Mouse (Mus musculus): ENCODE results near the gene Duoxa2. TPM values are rescaled to one million over a fixed set of nuclear protein-coding genes. Genes with fewer than 3 reads are reported as not detected.
"Not testable (repeated sequence)": the region's sequence is repeated elsewhere in the genome, so short reads cannot be mapped to it uniquely, and the experiment has no call there.

Duoxa2 gene
- total RNA-seq, 2 experiments from 2014 or later, result not detected

- ATAC-seq (replicated peaks; ENCODE audit: poor library complexity), result no peak
Measured at GRCm38 (mm10) chr2:122305097-122305892, 6.6 kb downstream of the Duoxa2 start.

- peak; percentile 42 for ATAC-seq (replicated peaks; ENCODE audit: poor library complexity)
Measured at GRCm38 (mm10) chr2:122306184-122306583, 7.5 kb downstream of the Duoxa2 start.

DNA sequence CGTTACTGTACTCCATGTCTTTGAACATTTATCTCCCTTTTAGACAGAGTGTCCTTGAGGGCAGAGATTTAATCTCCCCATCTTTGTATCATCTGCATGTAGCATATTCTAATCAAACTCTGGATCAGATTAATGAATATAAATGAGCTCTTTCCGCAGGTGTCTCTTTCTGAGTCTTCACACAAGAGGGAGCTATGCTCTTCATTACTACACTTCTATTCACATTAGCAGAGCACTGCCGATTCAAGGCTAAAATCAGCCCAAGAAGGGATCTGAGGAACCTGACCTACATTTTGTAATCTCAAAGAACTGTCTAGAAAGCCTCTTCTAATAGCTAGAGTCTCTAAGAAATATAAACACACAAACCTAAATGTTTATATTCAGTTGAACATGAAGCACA, 10.9 kb downstream of the Duoxa2 start:
- ATAC-seq (replicated peaks; ENCODE audit: poor library complexity), result no peak

GRCm38 (mm10) chr2:122311561-122311960, 12.9 kb downstream of the Duoxa2 start:
- ATAC-seq (replicated peaks; ENCODE audit: poor library complexity), result no peak

GRCm38 (mm10) chr2:122312722-122313417, 14.2 kb downstream of the Duoxa2 start:
- ATAC-seq (replicated peaks; ENCODE audit: poor library complexity), result peak; percentile 91

GRCm38 (mm10) chr2:122313536-122313935, 14.8 kb downstream of the Duoxa2 start, which contains the start of gene Duoxa1:
Gene Duoxa1 (minus strand): TSS chr2:122313730.
- ATAC-seq (replicated peaks; ENCODE audit: poor library complexity), result peak; percentile 35

DNA sequence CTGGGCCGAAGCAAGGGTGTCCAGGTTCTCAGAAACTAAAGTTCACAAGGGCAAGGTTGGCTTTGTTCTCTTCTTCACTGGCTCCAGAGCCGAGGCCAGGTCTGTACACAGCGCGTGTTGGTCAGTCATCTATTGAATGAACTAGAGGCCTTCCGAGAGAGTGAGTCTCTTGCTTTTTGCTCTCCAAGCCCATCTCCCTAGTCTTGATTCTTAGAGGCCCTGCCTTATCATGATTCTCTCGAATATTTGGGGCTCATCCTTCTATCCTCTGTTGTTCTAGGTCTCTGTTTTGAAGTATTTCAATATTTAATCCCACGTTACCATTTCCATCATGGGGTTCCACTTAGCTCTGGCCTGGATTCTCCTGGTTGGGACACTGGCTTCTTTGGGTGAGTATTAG, 16.7 kb downstream of the Duoxa2 start, which contains the start of gene Duox1:
Gene Duox1 (plus strand): TSS at position 301 of the 400 bp plus-strand sequence.
- ATAC-seq (replicated peaks; ENCODE audit: poor library complexity), result no peak

GRCm38 (mm10) chr2:122317384-122317783, 18.7 kb downstream of the Duoxa2 start:
- ATAC-seq (replicated peaks; ENCODE audit: poor library complexity), result no peak

DNA sequence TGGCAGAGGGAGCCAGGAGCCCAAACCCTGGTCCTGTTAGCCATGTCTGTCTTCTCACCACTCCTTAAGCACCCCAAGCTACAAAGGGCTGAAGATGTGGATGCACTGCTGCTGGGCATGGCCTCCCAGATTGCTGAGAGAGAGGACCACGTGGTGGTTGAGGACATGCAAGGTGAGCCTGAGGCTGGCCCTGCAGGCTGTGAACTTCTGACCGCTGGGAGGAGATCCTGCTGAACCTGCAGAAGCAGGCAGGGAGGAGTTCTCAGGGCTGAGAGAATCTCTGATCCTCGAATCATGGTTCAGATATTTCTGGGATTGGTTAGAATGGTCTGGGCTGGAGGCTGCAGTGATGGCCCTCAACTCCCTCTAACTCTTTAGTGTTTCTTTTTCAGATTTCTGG, 25.3 kb downstream of the Duoxa2 start:
- ATAC-seq (replicated peaks; ENCODE audit: poor library complexity), result no peak

DNA sequence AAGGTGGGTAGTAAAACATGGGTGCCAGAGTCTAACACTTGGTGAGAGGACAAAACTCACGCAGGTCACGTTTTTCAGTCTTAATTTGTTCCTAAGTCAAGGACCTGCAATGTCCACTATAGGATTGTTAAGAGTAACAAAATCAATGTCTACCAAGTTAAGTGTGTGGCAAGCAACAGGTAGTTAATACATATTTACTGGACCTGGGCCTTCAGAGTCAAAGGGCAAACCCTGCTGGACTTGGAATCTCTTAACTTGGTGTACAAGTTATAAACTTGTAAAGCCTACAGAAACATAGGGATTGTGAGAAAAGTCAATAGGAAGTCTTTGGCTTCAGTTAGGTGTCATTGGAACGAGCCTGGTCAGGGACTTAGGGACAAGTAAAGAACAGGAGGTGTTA, 25.9 kb downstream of the Duoxa2 start:
- no peak for ATAC-seq (replicated peaks; ENCODE audit: poor library complexity)

GRCm38 (mm10) chr2:122325361-122325760, 26.7 kb downstream of the Duoxa2 start:
- no peak for ATAC-seq (replicated peaks; ENCODE audit: poor library complexity)

GRCm38 (mm10) chr2:122327986-122328385, 29.3 kb downstream of the Duoxa2 start:
- ATAC-seq (replicated peaks; ENCODE audit: poor library complexity), result no peak

GRCm38 (mm10) chr2:122330317-122330716, 31.6 kb downstream of the Duoxa2 start:
- ATAC-seq (replicated peaks; ENCODE audit: poor library complexity), result not testable (repeated sequence)

- no peak for ATAC-seq (replicated peaks; ENCODE audit: poor library complexity)
Measured at GRCm38 (mm10) chr2:122332222-122332621, 33.5 kb downstream of the Duoxa2 start.

GRCm38 (mm10) chr2:122334170-122334569, 35.5 kb downstream of the Duoxa2 start:
- peak; percentile 76 for ATAC-seq (replicated peaks; ENCODE audit: poor library complexity)

DNA sequence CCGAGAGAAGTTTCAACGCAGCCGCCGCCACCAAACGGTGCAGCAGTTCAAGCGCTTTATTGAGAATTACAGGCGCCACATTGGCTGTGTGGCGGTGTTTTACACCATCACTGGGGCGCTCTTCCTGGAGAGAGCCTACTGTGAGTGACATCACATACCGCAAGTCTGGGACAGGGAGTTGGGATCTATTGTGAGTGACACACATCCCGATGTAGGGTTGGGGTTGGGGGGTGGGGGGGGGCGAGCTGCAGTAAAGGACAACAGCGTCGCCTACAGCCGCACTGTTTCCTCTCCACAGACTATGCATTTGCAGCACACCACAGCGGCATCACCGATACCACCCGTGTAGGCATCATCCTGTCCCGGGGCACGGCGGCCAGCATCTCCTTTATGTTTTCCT, 38.6 kb downstream of the Duoxa2 start:
- no peak for ATAC-seq (replicated peaks; ENCODE audit: poor library complexity)

GRCm38 (mm10) chr2:122345106-122345893, 46.6 kb downstream of the Duoxa2 start:
- ATAC-seq (replicated peaks; ENCODE audit: poor library complexity), result no peak

DNA sequence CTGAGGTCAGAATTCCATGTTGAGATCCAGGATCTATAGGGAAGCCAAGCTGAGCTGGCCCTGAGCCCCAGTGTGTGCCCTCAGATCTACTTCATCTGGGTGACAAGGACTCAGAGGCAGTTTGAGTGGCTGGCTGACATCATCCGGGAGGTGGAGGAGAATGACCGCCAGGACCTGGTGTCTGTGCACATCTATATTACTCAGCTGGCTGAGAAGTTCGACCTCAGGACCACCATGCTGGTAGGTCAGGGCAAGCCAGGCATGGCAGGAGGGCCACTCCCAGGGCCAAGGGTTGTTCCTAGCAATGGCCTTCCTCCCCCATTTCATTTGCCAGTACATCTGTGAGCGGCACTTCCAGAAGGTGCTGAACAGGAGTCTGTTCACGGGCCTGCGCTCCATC, 47.5 kb downstream of the Duoxa2 start:
- ATAC-seq (replicated peaks; ENCODE audit: poor library complexity), result not testable (repeated sequence)

DNA sequence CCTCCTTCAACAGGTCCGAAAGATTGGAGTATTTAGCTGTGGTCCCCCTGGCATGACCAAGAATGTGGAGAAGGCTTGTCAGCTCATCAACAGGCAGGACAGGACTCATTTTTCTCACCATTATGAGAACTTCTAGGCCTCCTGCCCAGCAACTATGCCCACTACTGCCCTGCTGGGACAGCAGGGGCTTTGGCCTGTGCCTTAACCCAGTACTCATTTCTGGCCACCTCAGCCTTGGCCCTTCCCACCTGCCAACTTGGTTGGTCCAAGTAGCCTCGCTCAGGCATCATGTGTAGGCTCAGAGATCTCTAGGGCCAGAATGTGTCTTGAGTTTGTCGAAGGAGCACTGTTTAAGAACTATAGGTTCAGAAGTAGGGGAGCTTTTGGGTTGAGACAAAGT, 48.6 kb downstream of the Duoxa2 start:
- ATAC-seq (replicated peaks; ENCODE audit: poor library complexity), result no peak

GRCm38 (mm10) chr2:122348531-122349131, 49.9 kb downstream of the Duoxa2 start:
- peak; percentile 89 for ATAC-seq (replicated peaks; ENCODE audit: poor library complexity)

Data from megakaryocyte progenitor cell, adult 5-6 weeks (primary cell).